Mouse (Mus musculus): ENCODE measurements around the gene Tmem100. TPM values are rescaled to one million over a fixed set of nuclear protein-coding genes. Genes with fewer than 3 reads are reported as not detected.

The Tmem100 gene
- polyA plus RNA-seq, 1 experiment from 2014 or later, result 25.1 TPM

GRCm38 (mm10) chr11:90038022-90038421 is 7.9 kb downstream of the Tmem100 start:
- H3K4me1 ChIP-seq (ENCODE audit: control insufficient read depth, insufficient read depth, low read length), result no peaks in the 10 kb centered on the region
- H3K27ac ChIP-seq (ENCODE audit: low read depth, low read length), result no peak overlapping the region
- no peaks in the 10 kb centered on the region for H3K36me3 ChIP-seq (ENCODE audit: control insufficient read depth, insufficient read depth, low read length)
- no peak overlapping the region for H3K9ac ChIP-seq (replicated peaks; ENCODE audit: low read depth, low read length)
- no peak for ATAC-seq (ENCODE audit: low read depth)
- H3K4me2 ChIP-seq (ENCODE audit: low read depth, low read length), result no peak overlapping the region
- no peaks in the 10 kb centered on the region for H3K27me3 ChIP-seq (ENCODE audit: control insufficient read depth, insufficient read depth, low read length)
- no peaks in the 10 kb centered on the region for H3K9me3 ChIP-seq (ENCODE audit: control insufficient read depth, low read length)
- 20% methylated on average over 5 of the region's 5 CpGs for WGBS
- no peak overlapping the region for H3K4me3 ChIP-seq (ENCODE audit: low read depth, low read length)

- Histone ChIP-seq H3K4me2 (ENCODE audit: low read depth, low read length) (no peak overlapping the region), H3K9ac (replicated peaks; ENCODE audit: low read depth, low read length) (no peak overlapping the region), H3K4me3 (ENCODE audit: low read depth, low read length) (no peak overlapping the region), H3K27me3 (ENCODE audit: control insufficient read depth, insufficient read depth, low read length) (no peaks in the 10 kb centered on the region), H3K36me3 (ENCODE audit: control insufficient read depth, insufficient read depth, low read length) (no peaks in the 10 kb centered on the region), H3K4me1 (ENCODE audit: control insufficient read depth, insufficient read depth, low read length) (no peaks in the 10 kb centered on the region), H3K9me3 (ENCODE audit: control insufficient read depth, low read length) (no peaks in the 10 kb centered on the region), H3K27ac (ENCODE audit: low read depth, low read length) (no peak overlapping the region)
- WGBS, result 89% methylated on average over 4 of the region's 4 CpGs
- no peak for ATAC-seq (ENCODE audit: low read depth)
Measured at GRCm38 (mm10) chr11:90044459-90044858, 14.3 kb downstream of the Tmem100 start.

GRCm38 (mm10) chr11:90046211-90046610 is 16.1 kb downstream of the Tmem100 start:
- WGBS, result 46% methylated on average over 7 of the region's 7 CpGs
- H3K36me3 ChIP-seq (ENCODE audit: control insufficient read depth, insufficient read depth, low read length), result no peaks in the 10 kb centered on the region
- ATAC-seq (ENCODE audit: low read depth), result no peak

GRCm38 (mm10) chr11:90047271-90047670 is 17.1 kb downstream of the Tmem100 start:
- no peak overlapping the region for H3K9ac ChIP-seq (replicated peaks; ENCODE audit: low read depth, low read length)
- 94% methylated on average over 9 of the region's 9 CpGs for WGBS
- no peak overlapping the region for H3K4me2 ChIP-seq (ENCODE audit: low read depth, low read length)
- no peaks in the 10 kb centered on the region for H3K27me3 ChIP-seq (ENCODE audit: control insufficient read depth, insufficient read depth, low read length)
- ATAC-seq (ENCODE audit: low read depth), result no peak
- H3K4me1 ChIP-seq (ENCODE audit: control insufficient read depth, insufficient read depth, low read length), result no peaks in the 10 kb centered on the region
- H3K4me3 ChIP-seq (ENCODE audit: low read depth, low read length), result no peak overlapping the region
- H3K36me3 ChIP-seq (ENCODE audit: control insufficient read depth, insufficient read depth, low read length), result no peaks in the 10 kb centered on the region
- no peaks in the 10 kb centered on the region for H3K9me3 ChIP-seq (ENCODE audit: control insufficient read depth, low read length)
- H3K27ac ChIP-seq (ENCODE audit: low read depth, low read length), result no peak overlapping the region

More at GRCm38 (mm10) chr11:90046211-90046610, 16.1 kb downstream of the Tmem100 start:
- Histone ChIP-seq H3K27ac (ENCODE audit: low read depth, low read length) (no peak overlapping the region), H3K9ac (replicated peaks; ENCODE audit: low read depth, low read length) (no peak overlapping the region), H3K4me2 (ENCODE audit: low read depth, low read length) (no peak overlapping the region), H3K4me1 (ENCODE audit: control insufficient read depth, insufficient read depth, low read length) (no peaks in the 10 kb centered on the region), H3K4me3 (ENCODE audit: low read depth, low read length) (no peak overlapping the region), H3K27me3 (ENCODE audit: control insufficient read depth, insufficient read depth, low read length) (no peaks in the 10 kb centered on the region), H3K9me3 (ENCODE audit: control insufficient read depth, low read length) (no peaks in the 10 kb centered on the region)

- Histone ChIP-seq H3K9ac (replicated peaks; ENCODE audit: low read depth, low read length) (no peak overlapping the region), H3K27ac (ENCODE audit: low read depth, low read length) (no peak overlapping the region), H3K9me3 (ENCODE audit: control insufficient read depth, low read length) (no peaks in the 10 kb centered on the region), H3K27me3 (ENCODE audit: control insufficient read depth, insufficient read depth, low read length) (no peaks in the 10 kb centered on the region), H3K4me2 (ENCODE audit: low read depth, low read length) (no peak overlapping the region), H3K4me3 (ENCODE audit: low read depth, low read length) (no peak overlapping the region), H3K36me3 (ENCODE audit: control insufficient read depth, insufficient read depth, low read length) (no peaks in the 10 kb centered on the region), H3K4me1 (ENCODE audit: control insufficient read depth, insufficient read depth, low read length) (no peaks in the 10 kb centered on the region)
- 88% methylated on average over 7 of the region's 7 CpGs for WGBS
- no peak for ATAC-seq (ENCODE audit: low read depth)
Measured at GRCm38 (mm10) chr11:90050016-90050415, 19.9 kb downstream of the Tmem100 start.

GRCm38 (mm10) chr11:90052785-90053184 is 22.6 kb downstream of the Tmem100 start:
- no peak overlapping the region for H3K4me3 ChIP-seq (ENCODE audit: low read depth, low read length)
- no peak overlapping the region for H3K27ac ChIP-seq (ENCODE audit: low read depth, low read length)
- whole genome bisulfite sequencing, result 85% methylated on average over 7 of the region's 7 CpGs
- H3K27me3 ChIP-seq (ENCODE audit: control insufficient read depth, insufficient read depth, low read length), result no peaks in the 10 kb centered on the region
- no peaks in the 10 kb centered on the region for H3K9me3 ChIP-seq (ENCODE audit: control insufficient read depth, low read length)
- no peak for ATAC-seq (ENCODE audit: low read depth)
- H3K4me1 ChIP-seq (ENCODE audit: control insufficient read depth, insufficient read depth, low read length), result no peaks in the 10 kb centered on the region
- H3K36me3 ChIP-seq (ENCODE audit: control insufficient read depth, insufficient read depth, low read length), result no peaks in the 10 kb centered on the region
- H3K4me2 ChIP-seq (ENCODE audit: low read depth, low read length), result no peak overlapping the region
- no peak overlapping the region for H3K9ac ChIP-seq (replicated peaks; ENCODE audit: low read depth, low read length)

- Histone ChIP-seq H3K27me3 (ENCODE audit: control insufficient read depth, insufficient read depth, low read length) (no peaks in the 10 kb centered on the region), H3K9ac (replicated peaks; ENCODE audit: low read depth, low read length) (no peak overlapping the region), H3K36me3 (ENCODE audit: control insufficient read depth, insufficient read depth, low read length) (no peaks in the 10 kb centered on the region), H3K4me3 (ENCODE audit: low read depth, low read length) (no peak overlapping the region), H3K4me1 (ENCODE audit: control insufficient read depth, insufficient read depth, low read length) (no peaks in the 10 kb centered on the region), H3K4me2 (ENCODE audit: low read depth, low read length) (no peak overlapping the region), H3K27ac (ENCODE audit: low read depth, low read length) (no peak overlapping the region), H3K9me3 (ENCODE audit: control insufficient read depth, low read length) (no peaks in the 10 kb centered on the region)
- no peak for ATAC-seq (ENCODE audit: low read depth)
- WGBS, result 75% methylated on average over 4 of the region's 4 CpGs
Measured at GRCm38 (mm10) chr11:90053820-90054219, 23.7 kb downstream of the Tmem100 start.

GRCm38 (mm10) chr11:90054401-90054800 is 24.3 kb downstream of the Tmem100 start:
- no peaks in the 10 kb centered on the region for H3K9me3 ChIP-seq (ENCODE audit: control insufficient read depth, low read length)
- H3K9ac ChIP-seq (replicated peaks; ENCODE audit: low read depth, low read length), result no peak overlapping the region
- ATAC-seq (ENCODE audit: low read depth), result no peak
- H3K27me3 ChIP-seq (ENCODE audit: control insufficient read depth, insufficient read depth, low read length), result no peaks in the 10 kb centered on the region
- H3K27ac ChIP-seq (ENCODE audit: low read depth, low read length), result no peak overlapping the region
- no peak overlapping the region for H3K4me3 ChIP-seq (ENCODE audit: low read depth, low read length)
- 74% methylated on average over 7 of the region's 7 CpGs for WGBS
- H3K4me2 ChIP-seq (ENCODE audit: low read depth, low read length), result no peak overlapping the region
- no peaks in the 10 kb centered on the region for H3K4me1 ChIP-seq (ENCODE audit: control insufficient read depth, insufficient read depth, low read length)
- no peaks in the 10 kb centered on the region for H3K36me3 ChIP-seq (ENCODE audit: control insufficient read depth, insufficient read depth, low read length)

GRCm38 (mm10) chr11:90057070-90057469 is 26.9 kb downstream of the Tmem100 start:
- no peaks in the 10 kb centered on the region for H3K27me3 ChIP-seq (ENCODE audit: control insufficient read depth, insufficient read depth, low read length)
- WGBS, result 60% methylated on average over 2 of the region's 2 CpGs
- no peak overlapping the region for H3K4me2 ChIP-seq (ENCODE audit: low read depth, low read length)
- no peaks in the 10 kb centered on the region for H3K9me3 ChIP-seq (ENCODE audit: control insufficient read depth, low read length)
- no peak overlapping the region for H3K4me3 ChIP-seq (ENCODE audit: low read depth, low read length)
- no peaks in the 10 kb centered on the region for H3K36me3 ChIP-seq (ENCODE audit: control insufficient read depth, insufficient read depth, low read length)
- no peak for ATAC-seq (ENCODE audit: low read depth)
- H3K4me1 ChIP-seq (ENCODE audit: control insufficient read depth, insufficient read depth, low read length), result no peaks in the 10 kb centered on the region
- no peak overlapping the region for H3K27ac ChIP-seq (ENCODE audit: low read depth, low read length)
- no peak overlapping the region for H3K9ac ChIP-seq (replicated peaks; ENCODE audit: low read depth, low read length)

GRCm38 (mm10) chr11:90059241-90059640 is 29.1 kb downstream of the Tmem100 start:
- H3K4me3 ChIP-seq (ENCODE audit: low read depth, low read length), result no peak overlapping the region

More at GRCm38 (mm10) chr11:90059241-90059640, 29.1 kb downstream of the Tmem100 start:
- H3K36me3 ChIP-seq (ENCODE audit: control insufficient read depth, insufficient read depth, low read length), result no peaks in the 10 kb centered on the region
- H3K27me3 ChIP-seq (ENCODE audit: control insufficient read depth, insufficient read depth, low read length), result no peaks in the 10 kb centered on the region
- no peaks in the 10 kb centered on the region for H3K4me1 ChIP-seq (ENCODE audit: control insufficient read depth, insufficient read depth, low read length)
- no peak overlapping the region for H3K27ac ChIP-seq (ENCODE audit: low read depth, low read length)
- ATAC-seq (ENCODE audit: low read depth), result no peak
- H3K9me3 ChIP-seq (ENCODE audit: control insufficient read depth, low read length), result no peaks in the 10 kb centered on the region
- H3K9ac ChIP-seq (replicated peaks; ENCODE audit: low read depth, low read length), result no peak overlapping the region
- H3K4me2 ChIP-seq (ENCODE audit: low read depth, low read length), result no peak overlapping the region
